Mouse (Mus musculus) kidney, embryonic 16.5 days (tissue): Measurements from ENCODE around the gene Soga3. TPM values are rescaled to one million over a fixed set of nuclear protein-coding genes. Genes with fewer than 3 reads are reported as not detected.

ENCODE experiments used
- polyA plus RNA-seq: library from polyadenylated mRNA; unstranded; fragments of >200 nt; fragmentation: Nextera tagmentation; extraction: Ambion mirVana; gene quantifications from 2 replicates; pipeline ENCODE4 v1.2.1, GENCODE M21; 2015

The Soga3 gene
- polyA plus RNA-seq, 1 experiment from 2014 or later = 0.35 TPM

Other genes with a start within 250 kb of the Soga3 start
- gene 2310057J18Rik, start 157.5 kb upstream of the Soga3 start, polyA plus RNA-seq = not detected in 2 replicates
- gene Gm49353, start 55.1 kb downstream of the Soga3 start, polyA plus RNA-seq = not detected in 2 replicates
- gene 9330159F19Rik, start 67.8 kb downstream of the Soga3 start, polyA plus RNA-seq = 0.06 and 0.12 TPM in 2 replicates
- 33.2 and 33.7 TPM in 2 replicates for gene Echdc1, start 169.3 kb downstream of the Soga3 start, polyA plus RNA-seq
- 54.7 and 57.4 TPM in 2 replicates for gene Rnf146, start 218.6 kb downstream of the Soga3 start, polyA plus RNA-seq